Mouse (Mus musculus): ENCODE measurements around the gene Uaca. TPM values are rescaled to one million over a fixed set of nuclear protein-coding genes. Genes with fewer than 3 reads are reported as not detected.

The Uaca gene
- total RNA-seq, 2 experiments from 2014 or later, result 8.9 to 13.6 TPM

Other genes with a start within 250 kb of the Uaca start
- 10 to 100 TPM; 53.6 to 62.6 TPM for gene Lrrc49, start 106.4 kb upstream of the Uaca start, total RNA-seq (2021)
- 10 to 100 TPM; 32.2 to 32.8 TPM for gene Larp6, start 81.6 kb upstream of the Uaca start, total RNA-seq (2021)